Mouse (Mus musculus) induced T-regulatory cell, adult 2 months (primary cell): ENCODE measurements at regions not wholly inside any gene's neighbourhood (a gene's known extent, or its start where the extent isn't known, plus 50 kb on each side); places are given as distances from the start of the nearest gene placed in this dataset.
A peak's percentile ranks its signal among the peaks of the same experiment; 100 is the strongest.
"Not testable (repeated sequence)": the region's sequence is repeated elsewhere in the genome, so short reads cannot be mapped to it uniquely, and the experiment has no call there.

Experiments used
- DNase-seq: peaks from one replicate; pipeline ENCODE4 v3.0.0-alpha.2; 2012; ENCODE audit warnings: low read depth

DNA sequence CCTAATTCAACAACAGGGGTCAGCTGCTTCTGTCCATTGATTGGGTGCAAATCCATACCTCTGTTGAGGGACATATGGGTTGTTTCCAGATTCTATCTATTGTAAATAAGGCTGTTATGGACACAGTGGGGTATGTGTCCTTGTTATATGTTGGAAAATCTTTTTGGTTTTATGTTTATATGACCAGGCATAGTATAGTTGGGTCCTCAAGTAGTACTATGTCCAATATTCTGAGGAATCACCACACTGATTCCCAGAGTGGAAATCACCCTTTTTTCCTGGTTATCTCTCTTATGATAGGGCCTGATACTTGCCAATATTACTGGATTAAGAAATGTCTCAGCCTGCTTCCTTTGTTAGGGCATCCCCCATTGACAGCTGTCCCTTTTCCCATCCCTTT lies 1471.0 kb downstream of the Kcnt2 start:
- no peak for DNase-seq

DNA sequence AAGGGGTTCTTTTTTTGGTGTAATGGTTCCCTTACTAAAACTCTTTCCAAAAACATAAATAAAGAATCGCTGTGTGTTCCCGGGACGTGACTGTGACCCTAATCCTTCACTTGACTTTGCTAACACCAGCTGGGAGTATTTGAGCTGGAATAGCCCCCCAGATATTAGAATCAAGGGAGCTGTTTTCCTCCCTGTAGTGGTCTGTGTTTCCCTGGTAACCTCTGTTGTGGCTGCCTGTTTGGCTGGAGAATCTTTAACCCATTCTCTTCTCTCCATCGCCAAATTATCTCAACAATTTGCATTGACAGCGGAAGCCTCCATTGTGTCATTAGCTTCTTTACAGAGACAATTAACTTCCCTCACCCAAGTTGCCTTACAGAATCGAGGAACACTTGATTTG lies 1471.6 kb downstream of the Kcnt2 start:
- DNase-seq, result no peak

DNA sequence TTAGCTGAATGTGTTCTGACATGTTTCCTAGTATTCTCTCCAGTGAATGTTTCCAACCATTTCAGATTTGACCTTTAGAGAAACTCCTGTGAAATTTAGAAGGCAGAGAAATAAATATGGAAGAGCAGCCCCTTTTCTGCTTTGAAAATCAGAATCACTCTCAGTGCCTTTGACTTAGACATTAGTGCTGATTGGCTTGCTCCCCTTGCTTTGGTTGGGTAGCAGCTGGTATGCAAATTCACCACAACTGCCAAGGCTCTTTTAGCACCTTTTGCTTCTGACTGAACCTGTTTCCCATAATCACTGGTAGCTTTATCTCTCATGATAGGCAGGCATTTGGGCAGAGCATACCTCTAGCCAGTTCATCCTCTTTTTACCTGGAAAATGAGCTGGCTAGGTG lies 1495.3 kb downstream of the Kcnt2 start:
- no peak for DNase-seq

DNA sequence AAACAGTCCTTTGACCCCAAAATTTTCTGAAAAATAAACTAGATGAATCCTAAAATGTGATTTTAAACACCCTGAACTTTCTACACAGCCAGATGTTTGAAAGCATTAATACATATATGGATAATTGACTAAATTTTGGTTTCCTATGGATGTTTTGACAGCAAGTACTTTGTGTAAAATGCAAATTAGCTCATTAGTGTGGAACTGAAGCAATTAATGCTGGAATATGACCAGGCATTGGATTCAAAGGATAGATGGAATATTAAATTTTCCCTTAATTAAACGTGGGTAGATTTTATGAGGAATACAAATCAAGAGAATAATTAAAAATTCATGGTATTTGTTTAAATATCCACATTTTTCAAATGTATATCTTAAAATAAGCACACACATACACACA lies 1530.1 kb downstream of the Kcnt2 start:
- DNase-seq, result no peak

DNA sequence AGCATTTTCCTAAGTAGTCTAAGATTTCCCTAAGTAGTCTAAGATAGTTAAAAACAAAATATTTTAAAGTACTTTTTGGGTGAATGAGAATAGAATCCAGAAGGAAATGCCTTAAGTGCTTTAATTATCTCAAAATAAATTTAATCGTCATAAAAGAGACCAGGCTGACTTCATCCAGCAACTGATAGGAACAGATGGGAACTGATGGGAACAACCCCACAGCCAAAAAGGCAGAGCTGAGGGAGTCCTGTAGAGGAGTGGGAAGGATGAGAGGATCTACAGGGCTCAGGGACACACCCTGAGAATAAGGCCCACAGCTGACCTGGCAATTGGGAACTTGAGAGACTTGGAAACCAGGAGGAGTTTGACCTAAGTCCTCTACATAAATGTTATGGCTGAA lies 1537.4 kb downstream of the Kcnt2 start:
- DNase-seq, result no peak

DNA sequence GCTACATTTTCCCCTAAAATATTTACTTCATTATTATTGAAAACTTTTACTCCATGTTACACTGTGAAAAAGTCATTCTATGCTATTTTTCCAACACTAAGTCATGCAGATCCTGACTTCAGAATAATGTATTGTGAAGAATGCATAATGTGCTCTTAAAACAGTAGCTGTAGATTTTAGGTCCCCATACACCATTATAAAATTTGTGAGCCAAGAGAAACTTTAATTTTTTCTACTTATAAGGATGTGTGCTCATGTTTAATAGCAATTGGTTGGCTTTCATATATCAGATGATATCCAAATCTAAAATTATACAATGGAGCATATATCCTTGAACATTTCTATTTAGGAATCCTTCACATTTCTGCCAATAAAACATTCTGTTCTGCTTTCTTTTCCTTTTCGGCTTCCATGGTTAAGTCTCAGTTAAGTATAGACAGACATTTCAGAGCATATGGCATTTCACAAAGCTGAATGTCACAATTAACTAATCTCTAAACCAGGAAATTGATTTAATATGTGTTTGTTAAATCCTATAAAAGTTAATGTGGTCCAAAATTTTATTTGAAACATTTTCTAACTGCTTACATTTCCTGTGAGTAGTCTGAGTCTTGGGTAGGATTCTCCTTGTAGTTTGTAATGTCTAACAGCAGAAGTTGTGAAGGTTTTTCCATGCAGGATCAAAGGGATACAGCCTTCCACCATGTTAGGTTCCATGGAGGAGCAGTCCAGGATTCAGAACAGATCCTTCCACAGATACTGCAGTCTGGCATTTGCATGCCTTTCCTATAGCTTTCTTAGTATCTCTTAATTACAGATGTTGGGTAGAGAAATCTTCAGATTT lies 1567.6 kb downstream of the Kcnt2 start:
- no peak for DNase-seq

DNA sequence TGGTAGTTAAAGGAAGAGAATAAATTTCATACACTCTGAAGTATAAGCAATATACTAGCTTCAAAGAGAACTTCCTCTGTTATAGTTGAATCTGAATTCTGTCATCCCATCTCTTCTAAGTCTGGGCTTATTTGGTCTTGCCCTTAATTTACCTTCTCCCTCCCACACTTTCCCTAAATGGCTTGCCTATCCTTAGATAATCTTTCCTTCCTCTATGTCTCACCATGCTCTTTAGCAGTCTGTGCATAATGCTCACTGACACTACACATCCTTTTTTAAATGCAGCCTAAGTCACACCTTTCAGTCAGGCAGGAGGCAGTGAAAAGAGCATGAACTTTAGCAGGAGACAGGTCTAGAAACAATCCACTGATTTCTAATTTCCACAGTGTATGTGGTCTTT lies 1585.5 kb downstream of the Kcnt2 start:
- DNase-seq, result no peak

DNA sequence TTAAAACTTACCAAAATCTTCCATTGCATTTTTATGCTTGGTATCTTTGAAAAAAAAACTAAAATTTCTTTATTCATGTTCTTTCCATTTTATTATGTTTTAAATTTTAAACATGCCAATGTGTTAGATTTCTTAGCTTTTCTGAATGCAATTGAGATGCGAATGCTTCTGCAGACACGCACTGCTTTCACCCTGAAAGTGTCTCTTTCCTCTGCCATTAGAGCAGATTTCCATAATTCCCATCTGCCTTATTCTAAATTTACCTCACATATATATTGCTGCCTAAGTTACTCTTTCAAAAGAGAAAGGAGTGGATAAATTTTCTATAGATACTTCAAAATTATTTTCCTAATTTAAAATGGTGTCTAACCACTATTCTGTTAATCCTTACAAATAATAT lies 1596.6 kb downstream of the Kcnt2 start:
- no peak for DNase-seq

DNA sequence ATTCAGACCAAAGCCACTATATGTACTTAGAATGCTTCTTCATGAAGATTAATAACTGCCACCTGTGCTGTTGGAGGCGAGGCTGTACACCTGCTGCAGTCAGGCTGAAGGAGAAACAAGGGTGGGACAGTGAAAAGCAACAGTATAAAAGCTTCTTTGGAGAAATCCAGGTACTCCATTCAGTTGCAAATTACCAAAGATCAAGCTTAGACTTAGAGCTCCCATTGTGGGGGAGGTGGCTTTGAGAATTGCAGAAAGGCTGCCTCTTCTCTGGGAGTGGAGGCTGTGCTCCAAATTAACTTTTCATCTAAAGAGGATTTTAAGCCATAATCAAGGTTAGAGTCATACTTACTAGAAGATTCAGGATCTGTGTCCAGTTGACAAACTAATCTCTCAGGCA lies 1607.9 kb downstream of the Kcnt2 start:
- DNase-seq, result not testable (repeated sequence)

DNA sequence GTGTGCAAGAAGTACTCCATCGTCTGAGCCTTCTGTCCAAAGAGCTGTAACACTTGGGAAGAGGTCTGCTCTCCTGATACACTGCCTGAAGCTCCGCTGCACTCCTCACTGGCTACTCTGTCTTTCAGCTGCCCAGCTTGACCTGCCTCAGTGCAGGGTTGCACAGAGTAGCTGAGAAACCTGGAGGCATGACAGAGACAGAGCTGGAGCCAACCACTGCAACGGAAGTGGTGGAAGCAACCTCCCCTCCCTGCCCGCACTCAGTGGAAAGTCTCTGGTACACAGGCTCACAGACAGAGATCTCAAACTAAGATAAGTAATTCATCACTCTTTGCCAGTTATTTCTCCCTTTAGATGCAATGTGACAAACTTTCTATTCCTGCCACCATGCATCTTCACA lies 1638.4 kb downstream of the Kcnt2 start:
- DNase-seq, result peak; percentile 43

DNA sequence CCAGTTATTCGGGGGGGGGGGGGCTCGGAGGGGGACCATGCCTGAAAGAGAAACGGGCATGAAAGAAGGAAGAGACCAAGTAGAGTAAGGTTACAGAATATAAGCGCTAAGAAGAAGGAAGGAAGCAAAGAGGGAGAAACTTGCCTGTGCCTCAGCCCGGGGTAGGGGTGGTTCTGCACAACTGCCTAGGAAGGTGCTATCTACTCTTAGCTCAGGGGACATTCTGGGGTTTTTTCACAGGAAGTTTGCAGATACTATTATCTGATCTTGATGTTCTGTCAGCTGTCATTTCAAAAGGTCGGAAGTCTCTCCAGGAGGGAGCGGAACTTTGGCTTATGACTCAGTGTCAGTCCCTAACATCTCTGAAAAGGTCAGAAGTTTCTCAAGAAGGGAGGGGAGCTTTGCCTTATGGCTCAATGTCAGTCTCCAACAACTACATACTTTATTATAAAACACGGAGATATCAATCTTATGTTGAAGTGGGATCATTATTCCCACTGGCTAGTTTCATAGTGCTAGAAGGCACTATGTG lies 1652.0 kb downstream of the Kcnt2 start:
- DNase-seq, result peak; percentile 24

DNA sequence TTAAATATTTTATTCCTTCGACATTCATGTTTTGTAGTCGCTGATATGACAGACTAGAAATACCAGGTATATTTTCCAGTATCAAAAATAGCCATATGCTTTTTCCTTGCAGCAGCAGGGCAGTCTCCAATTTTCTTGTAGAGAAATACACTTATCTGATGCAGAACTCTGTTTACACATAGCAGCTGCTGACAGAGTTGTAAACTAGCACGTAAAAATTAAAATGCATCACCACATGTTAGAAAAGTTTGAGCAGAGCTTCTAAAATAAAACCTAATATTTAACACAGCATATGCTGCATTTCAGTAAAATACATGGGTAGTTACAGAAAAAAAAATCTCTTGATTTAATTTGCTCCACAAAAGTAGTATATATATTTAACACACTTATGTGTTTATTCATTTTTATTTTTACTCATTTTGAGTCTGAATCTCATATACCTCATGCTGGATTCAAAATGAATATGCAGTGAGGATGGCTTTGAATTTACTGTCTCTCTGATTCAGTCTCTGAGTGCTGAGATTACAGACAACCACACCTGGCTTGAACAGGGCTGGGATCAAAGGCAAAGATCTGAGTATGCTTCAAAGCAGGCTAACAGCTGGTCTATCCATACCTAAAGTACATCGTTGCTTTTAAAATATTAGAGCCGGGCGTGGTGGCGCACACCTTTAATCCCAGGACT lies 1665.9 kb downstream of the Kcnt2 start:
- no peak for DNase-seq

DNA sequence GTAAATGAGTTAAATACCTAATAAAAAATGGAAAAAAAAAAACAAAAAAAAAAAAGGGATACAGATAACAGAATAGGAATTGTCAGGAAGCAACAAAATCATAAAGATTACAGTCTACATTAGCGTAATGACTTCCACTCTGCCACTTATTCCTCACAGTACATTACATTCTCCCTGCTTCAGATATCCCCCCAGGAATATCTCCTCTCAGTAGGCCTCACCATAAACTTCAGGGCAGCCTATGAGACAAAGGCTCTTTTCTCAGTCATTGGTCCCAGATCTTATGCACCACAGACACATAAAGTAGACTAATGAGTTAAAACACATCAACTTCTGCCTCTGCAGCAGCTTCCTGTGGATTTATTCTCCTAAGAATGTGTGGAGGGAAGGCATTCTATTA lies 1680.2 kb downstream of the Kcnt2 start:
- DNase-seq, result no peak

DNA sequence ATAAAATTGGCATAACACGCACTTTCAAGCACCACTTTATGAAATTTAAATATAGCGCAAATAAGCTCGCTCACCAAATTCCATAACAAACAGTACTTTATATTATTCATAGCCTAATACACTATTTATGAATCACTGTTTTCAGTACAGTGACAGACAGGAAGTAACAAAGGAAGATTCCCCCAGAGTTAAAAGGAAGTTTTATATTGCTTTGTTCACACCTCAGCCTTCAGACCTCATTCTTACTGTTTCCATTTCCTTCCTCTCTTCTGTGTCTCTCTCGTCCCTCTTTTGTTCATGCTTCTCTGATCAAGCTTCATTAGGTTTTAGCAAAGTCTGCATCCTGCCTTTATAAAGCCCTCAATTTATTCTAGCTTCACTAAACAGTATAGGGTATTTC lies 1680.8 kb downstream of the Kcnt2 start:
- DNase-seq, result no peak

DNA sequence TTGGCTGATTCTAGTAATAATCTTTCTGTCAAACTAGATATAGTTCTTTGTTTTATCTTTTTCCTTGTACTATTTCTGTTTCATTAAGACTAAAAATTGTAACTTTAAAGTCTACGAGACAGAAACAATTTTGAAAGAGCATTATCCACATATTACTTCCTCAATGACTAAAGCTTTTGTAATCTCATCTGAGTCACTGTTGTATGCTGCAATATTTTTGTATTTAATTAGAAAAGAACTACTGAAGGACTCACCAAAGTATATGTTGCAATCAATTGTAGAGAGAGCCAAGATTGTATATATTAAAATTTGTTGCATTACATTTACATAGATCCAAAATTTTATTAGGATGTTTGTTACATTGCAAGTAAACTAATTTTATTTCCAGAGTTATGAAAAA lies 1692.4 kb upstream of the B3galt2 start:
- DNase-seq, result no peak

DNA sequence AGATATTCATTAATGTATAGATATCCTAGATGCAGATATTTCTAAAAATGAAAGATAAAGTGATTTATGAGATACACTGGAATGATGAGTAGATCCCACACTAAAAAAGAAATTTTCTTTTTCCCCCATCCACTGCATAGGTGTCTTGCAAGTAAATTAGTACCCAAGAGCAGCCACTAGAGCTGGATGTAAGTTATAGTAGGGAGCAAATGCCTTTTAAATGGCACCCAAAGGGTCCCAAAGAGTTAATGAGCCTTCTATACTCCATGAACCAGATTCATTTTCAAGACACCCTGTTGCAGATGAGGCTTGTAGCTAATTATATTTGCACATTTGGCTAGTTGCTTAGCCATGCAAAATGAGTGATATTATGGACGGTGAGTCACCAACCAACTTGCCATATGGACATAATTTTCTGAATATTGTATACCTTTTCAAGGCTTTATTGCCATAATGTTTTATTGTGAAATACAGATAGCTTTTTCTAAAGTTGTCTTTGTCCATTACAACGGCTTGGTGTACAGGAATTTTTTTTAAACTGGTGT lies 1686.1 kb upstream of the B3galt2 start:
- no peak for DNase-seq

DNA sequence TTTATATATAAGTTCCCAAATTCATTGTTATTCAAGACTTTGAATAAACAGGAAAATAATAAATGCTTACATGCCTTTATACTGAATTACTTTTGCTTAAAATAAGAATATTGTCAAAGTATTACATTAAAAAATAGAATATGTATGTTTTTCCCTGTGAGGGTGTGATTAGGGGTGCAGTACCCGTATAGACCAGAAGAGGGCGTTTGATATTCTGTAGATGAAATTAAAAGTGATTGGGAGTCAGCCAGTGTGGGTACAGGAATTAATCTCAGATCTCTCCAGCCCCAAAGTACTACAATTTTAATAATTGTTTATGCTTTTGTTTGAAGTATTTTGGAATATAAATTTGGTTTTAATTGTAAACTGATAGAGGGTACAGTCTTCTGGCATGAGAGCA lies 1678.7 kb upstream of the B3galt2 start:
- DNase-seq, result peak; percentile 30

DNA sequence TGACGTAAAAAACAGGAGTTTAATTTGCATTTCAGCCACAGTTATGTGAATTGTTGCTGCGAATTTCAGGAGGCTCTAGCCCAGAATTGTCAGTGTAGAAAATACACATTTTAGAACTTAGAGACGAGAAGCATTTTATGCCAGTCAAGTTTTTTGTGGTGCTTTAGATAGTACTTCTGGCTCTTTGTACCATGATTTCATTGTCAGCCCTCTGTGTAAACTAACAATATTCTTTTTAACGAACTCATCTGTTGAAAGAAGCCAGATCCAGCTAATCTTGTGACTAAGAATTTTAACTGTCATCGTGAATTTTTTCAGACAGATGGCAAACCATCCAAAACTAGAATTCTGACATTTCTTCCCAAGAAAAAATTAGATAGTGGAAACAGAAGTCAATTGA lies 1672.3 kb upstream of the B3galt2 start:
- no peak for DNase-seq

DNA sequence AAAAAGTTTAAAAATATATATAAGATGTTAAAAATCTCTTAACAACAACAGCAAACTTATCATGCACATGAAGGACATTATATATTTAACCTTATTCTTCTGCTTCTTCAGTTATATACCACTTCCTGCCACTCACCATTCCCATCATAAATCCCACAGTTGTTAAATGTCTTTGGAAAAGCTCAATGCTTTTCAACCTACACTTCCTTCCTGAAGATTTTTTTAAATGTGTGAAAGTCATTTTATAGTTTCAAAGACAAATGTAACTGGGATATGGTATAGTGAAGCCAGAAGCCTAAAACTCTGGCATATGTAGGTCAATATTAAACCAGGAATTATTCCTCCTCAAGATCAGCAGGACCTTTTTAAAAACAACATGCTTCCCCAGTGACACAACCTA lies 1666.1 kb upstream of the B3galt2 start:
- no peak for DNase-seq

DNA sequence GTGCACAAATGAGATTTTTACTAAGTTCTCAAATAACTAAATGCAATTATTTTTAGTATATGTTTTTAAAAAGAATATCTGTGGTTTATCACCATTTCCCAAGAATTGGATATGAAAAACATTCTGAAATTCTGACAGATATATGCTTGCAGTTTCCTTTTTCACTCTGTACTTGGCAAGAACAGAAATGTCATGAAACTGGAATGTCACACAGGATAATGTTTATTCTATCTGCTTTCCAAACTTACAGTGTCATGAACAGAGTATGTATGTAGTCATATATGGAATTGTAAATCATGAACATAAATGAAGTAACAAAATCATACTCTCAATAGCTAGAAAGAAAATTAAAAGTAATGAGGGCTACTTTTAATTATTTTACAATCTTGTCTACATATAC lies 1640.7 kb upstream of the B3galt2 start:
- DNase-seq, result no peak

DNA sequence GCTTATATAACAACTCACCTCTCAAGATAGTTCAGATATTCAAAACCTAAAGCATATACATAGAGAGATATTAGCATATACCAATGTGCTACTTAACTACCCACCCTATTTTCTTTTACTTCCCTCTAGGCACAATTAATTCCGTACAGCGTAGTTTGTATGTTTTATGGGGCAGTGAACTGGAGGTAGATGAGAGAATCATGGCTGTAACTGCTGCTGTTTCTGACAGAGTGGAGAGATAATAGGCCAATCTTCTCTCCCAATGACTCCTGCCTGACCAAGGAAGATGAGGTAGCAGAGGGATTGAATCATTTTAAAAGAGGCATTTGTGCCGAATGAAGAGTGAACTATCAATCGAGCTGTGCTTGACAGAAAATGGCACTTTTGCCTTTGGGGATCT lies 1640.1 kb upstream of the B3galt2 start:
- DNase-seq, result no peak

DNA sequence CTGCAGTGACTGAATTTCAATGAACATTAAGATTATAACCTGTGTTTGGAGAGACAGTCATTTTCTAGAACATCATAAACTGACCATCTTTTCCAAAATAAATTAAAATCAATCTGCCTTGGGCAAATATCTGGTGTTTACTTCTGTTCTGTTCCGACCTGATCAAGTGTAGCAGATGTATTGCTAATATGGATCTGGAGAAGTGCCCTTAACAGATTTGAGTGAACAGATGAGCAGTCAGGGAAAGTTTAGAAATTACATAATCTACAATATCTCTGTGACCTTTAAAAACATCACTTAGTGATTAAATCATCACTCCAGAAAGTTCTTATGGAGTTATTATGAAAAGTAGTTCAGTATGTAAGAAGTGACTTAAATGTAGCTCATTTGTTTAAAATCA lies 1634.1 kb upstream of the B3galt2 start:
- no peak for DNase-seq

DNA sequence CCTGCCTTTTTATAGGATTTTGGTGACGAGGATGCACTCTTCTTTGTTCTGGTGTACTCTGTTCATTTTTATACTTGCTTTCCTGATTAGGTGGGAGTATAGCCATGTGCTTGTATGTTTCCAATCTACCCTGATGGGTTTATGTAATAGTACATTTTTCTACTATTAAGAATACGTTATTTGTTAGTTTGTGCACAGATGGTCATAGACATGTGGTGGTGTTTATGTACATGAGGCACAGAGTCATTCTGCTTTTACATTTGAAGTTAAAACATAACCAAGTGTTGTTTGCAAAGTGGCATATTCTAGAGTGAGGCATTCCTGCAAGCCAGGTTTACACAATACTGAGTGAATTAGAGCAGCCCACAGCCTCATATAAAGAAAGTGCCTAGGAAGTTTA lies 1597.7 kb upstream of the B3galt2 start:
- DNase-seq, result no peak
